Mouse (Mus musculus): ENCODE results near the gene Ccdc107. TPM values are rescaled to one million over a fixed set of nuclear protein-coding genes. Genes with fewer than 3 reads are reported as not detected.
"Not testable (repeated sequence)": the region's sequence is repeated elsewhere in the genome, so short reads cannot be mapped to it uniquely, and the experiment has no call there.

Gene Ccdc107
- polyA plus RNA-seq, 1 experiment from 2014 or later: 59.4 TPM

DNA sequence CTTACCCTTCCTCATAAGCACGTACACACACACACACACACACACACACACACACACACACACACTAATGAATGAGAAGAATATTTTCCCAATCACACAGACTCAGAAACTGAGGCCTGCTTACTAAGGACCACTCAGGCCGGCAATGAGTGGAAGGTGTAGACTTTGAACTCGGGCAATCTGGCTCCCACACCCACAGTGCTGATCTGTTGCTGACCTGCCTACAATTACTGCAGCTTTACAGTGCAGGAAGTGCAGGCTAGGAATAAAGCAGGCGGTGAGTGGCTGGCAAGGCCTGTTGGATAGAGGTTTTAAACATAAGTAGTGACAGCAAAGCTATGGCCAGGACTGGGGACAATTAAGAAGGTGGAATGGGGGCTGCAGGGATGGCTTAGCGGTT, 11.7 kb upstream of the Ccdc107 start:
- Histone ChIP-seq H3K4me2 (replicated peaks; ENCODE audit: low read depth, low read length) (no peak overlapping the region), H3K4me3 (ENCODE audit: low read length) (no peak overlapping the region), H3K9ac (ENCODE audit: low read depth, low read length) (no peak overlapping the region), H3K36me3 (ENCODE audit: control insufficient read depth, insufficient read depth, low read length) (no peaks in the 10 kb centered on the region), H3K4me1 (ENCODE audit: control insufficient read depth, insufficient read depth, low read length) (peaks cover 3% of the 10 kb centered on the region; the same call in 1 of the 2 replicates), H3K27me3 (ENCODE audit: control insufficient read depth, insufficient read depth, low read length) (no peaks in the 10 kb centered on the region), H3K9me3 (ENCODE audit: control insufficient read depth, low read length) (no peaks in the 10 kb centered on the region), H3K27ac (ENCODE audit: low read depth, low read length) (no peak overlapping the region)
- no peak for ATAC-seq (ENCODE audit: low FRiP score, low TSS enrichment)
- WGBS: 82% methylated on average over 5 of the region's 5 CpGs

DNA sequence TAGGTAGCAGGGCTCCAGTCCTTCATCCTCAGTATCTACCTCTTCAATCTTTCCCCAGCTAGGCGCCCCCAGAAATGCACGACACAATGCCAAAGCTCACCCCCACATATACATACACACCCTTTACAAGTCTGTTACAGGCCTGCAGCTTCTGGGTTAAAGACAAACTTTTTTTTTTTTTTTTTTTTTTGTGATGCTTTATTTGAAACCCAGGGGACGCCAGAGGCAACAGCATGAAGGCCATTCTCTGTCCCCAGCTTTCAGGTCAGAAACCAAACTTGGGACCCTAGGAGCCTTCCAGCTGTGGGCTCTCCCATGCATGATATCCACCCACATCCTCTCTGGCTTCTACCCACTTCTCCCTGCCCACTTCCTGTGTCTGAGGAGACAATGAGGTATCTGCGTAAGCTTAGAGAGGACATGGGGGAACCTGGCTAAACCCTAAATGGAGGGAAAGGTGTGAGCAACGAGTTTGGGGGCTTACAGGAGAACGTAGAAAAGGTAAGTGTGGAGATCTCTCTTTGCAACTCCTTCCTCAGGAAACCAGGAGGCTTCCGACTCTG, 10.7 kb upstream of the Ccdc107 start:
- Histone ChIP-seq H3K4me2 (replicated peaks; ENCODE audit: low read depth, low read length) (no peak overlapping the region), H3K9me3 (ENCODE audit: control insufficient read depth, low read length) (no peaks in the 10 kb centered on the region), H3K4me1 (ENCODE audit: control insufficient read depth, insufficient read depth, low read length) (peaks cover 3% of the 10 kb centered on the region; the same call in 1 of the 2 replicates), H3K27me3 (ENCODE audit: control insufficient read depth, insufficient read depth, low read length) (no peaks in the 10 kb centered on the region), H3K9ac (ENCODE audit: low read depth, low read length) (no peak overlapping the region), H3K27ac (ENCODE audit: low read depth, low read length) (no peak overlapping the region), H3K4me3 (ENCODE audit: low read length) (no peak overlapping the region), H3K36me3 (ENCODE audit: control insufficient read depth, insufficient read depth, low read length) (no peaks in the 10 kb centered on the region)
- WGBS: 72% methylated on average over 7 of the region's 7 CpGs
- ATAC-seq (ENCODE audit: low FRiP score, low TSS enrichment): no peak

DNA sequence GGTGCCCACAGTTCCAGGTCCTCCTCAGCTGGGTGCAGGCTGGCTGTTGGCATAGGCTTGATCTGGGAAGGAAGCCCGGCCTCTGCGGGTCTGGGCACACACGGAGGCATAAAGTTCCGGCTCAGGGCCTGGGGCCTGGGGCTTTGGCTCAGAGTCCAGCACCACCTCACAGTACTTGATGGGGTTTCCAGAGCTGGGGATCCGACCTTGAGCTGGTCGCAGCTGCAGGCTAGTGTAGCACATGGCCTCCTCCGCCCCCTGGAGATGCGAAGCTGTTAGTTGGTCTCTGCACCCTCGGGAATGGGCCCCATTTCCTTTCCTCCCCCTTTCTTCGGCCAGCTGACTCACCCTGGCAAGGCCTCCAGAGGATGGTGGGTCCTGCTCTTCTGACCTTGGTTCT, 10.1 kb upstream of the Ccdc107 start:
- ATAC-seq (ENCODE audit: low FRiP score, low TSS enrichment): no peak
- no peaks in the 10 kb centered on the region for H3K36me3 ChIP-seq (ENCODE audit: control insufficient read depth, insufficient read depth, low read length)
- H3K27me3 ChIP-seq (ENCODE audit: control insufficient read depth, insufficient read depth, low read length): no peaks in the 10 kb centered on the region
- WGBS: 67% methylated on average over 10 of the region's 10 CpGs
- no peak overlapping the region for H3K4me2 ChIP-seq (replicated peaks; ENCODE audit: low read depth, low read length)
- H3K9ac ChIP-seq (ENCODE audit: low read depth, low read length): no peak overlapping the region
- H3K4me3 ChIP-seq (ENCODE audit: low read length): no peak overlapping the region
- no peak overlapping the region for H3K27ac ChIP-seq (ENCODE audit: low read depth, low read length)
- H3K4me1 ChIP-seq (ENCODE audit: control insufficient read depth, insufficient read depth, low read length): peaks cover 3% of the 10 kb centered on the region; the same call in 1 of the 2 replicates
- H3K9me3 ChIP-seq (ENCODE audit: control insufficient read depth, low read length): no peaks in the 10 kb centered on the region

DNA sequence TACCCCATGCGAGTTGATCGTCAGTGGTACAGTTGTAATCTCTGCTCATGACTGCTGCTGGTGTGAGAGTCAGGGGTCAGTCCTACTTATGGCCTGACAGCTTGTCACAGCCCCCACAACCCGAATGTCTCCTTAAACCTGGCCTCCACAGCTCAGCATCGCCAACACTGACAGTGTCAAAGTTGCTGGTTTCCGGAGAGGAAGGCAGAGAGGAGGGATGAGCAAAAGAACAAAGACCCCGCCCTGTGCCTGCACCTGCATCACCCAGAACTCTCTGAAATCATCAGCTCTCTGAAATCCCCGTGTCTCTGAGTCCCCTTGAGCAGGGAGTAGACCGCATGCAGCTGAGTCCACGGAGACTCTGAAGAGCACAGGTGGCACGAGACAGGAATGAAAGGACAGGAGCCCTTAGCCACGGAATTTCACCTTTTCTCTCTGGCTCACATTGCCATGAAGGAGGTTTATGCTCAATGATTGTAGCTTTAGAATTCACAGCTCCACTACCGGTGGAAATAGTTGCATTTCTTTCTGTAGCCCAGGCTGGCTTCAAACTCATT, 9.1 kb upstream of the Ccdc107 start, which contains the start of gene Sit1:
Sit1 (minus strand) TSS at position 200 of the 557 bp plus-strand sequence.
- Histone ChIP-seq H3K9ac (ENCODE audit: low read depth, low read length) (no peak within 1 kb of the TSS), H3K4me1 (ENCODE audit: control insufficient read depth, insufficient read depth, low read length) (no peaks in the 10 kb centered on the region), H3K27ac (ENCODE audit: low read depth, low read length) (no peak within 1 kb of the TSS), H3K36me3 (ENCODE audit: control insufficient read depth, insufficient read depth, low read length) (no peaks in the 10 kb centered on the region), H3K27me3 (ENCODE audit: control insufficient read depth, insufficient read depth, low read length) (no peaks in the 10 kb centered on the region), H3K4me3 (ENCODE audit: low read length) (no peak within 1 kb of the TSS), H3K9me3 (ENCODE audit: control insufficient read depth, low read length) (no peaks in the 10 kb centered on the region), H3K4me2 (replicated peaks; ENCODE audit: low read depth, low read length) (no peak within 1 kb of the TSS)
- 61% methylated on average over 12 of the region's 12 CpGs for WGBS
- no peak for ATAC-seq (ENCODE audit: low FRiP score, low TSS enrichment)

DNA sequence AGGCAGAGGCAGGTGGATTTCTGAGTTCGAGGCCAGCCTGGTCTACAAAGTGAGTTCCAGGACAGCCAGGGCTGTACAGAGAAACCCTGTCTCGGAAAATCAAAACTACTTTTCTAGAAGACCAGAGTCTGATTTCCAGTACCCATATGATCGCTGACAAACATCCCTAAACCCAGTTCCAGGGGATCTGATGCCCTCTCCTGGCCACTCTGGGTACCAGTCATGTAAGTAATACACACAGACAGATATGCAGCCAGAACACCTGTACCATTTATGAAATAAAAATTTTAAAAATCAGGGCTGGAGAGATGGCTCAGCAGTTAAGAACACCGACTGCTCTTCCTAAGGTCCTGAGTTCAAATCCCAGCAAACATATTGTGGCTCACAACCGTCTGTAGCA, 7.0 kb upstream of the Ccdc107 start:
- not testable (repeated sequence) for H3K27ac ChIP-seq (ENCODE audit: low read depth, low read length); H3K9ac ChIP-seq (ENCODE audit: low read depth, low read length); H3K27me3 ChIP-seq (ENCODE audit: control insufficient read depth, insufficient read depth, low read length); H3K4me1 ChIP-seq (ENCODE audit: control insufficient read depth, insufficient read depth, low read length); H3K36me3 ChIP-seq (ENCODE audit: control insufficient read depth, insufficient read depth, low read length); H3K9me3 ChIP-seq (ENCODE audit: control insufficient read depth, low read length); H3K4me2 ChIP-seq (replicated peaks; ENCODE audit: low read depth, low read length); ATAC-seq (ENCODE audit: low FRiP score, low TSS enrichment); H3K4me3 ChIP-seq (ENCODE audit: low read length)
- 85% methylated on average over 5 of the region's 5 CpGs for WGBS

DNA sequence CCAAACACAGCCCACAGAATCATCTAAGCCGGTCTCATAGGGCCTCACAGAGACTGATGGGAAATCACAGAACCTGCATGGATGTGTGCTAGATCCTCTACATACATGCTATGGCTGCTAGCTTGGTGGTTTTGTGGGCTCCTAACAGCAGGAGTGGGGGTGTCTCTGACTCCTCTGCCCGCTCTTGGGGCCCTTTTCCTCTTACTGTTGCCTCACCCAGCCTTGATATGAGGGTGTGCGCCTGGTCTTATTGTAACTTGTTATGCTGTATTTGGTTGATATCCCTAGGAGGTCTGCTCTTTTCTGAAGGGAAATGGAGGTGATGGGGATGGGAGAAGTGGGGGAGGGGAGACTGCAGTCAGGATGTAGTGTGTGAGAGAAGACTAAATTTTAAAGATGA, 3.1 kb upstream of the Ccdc107 start:
- Histone ChIP-seq H3K4me3 (ENCODE audit: low read length) (no peak overlapping the region), H3K4me2 (replicated peaks; ENCODE audit: low read depth, low read length) (no peak overlapping the region), H3K27ac (ENCODE audit: low read depth, low read length) (no peak overlapping the region), H3K27me3 (ENCODE audit: control insufficient read depth, insufficient read depth, low read length) (no peaks in the 10 kb centered on the region), H3K4me1 (ENCODE audit: control insufficient read depth, insufficient read depth, low read length) (peaks cover 4% of the 10 kb centered on the region; the same call in 1 of the 2 replicates), H3K36me3 (ENCODE audit: control insufficient read depth, insufficient read depth, low read length) (no peaks in the 10 kb centered on the region), H3K9ac (ENCODE audit: low read depth, low read length) (no peak overlapping the region), H3K9me3 (ENCODE audit: control insufficient read depth, low read length) (no peaks in the 10 kb centered on the region)
- WGBS: 93% methylated on average over 3 of the region's 3 CpGs
- ATAC-seq (ENCODE audit: low FRiP score, low TSS enrichment): no peak

DNA sequence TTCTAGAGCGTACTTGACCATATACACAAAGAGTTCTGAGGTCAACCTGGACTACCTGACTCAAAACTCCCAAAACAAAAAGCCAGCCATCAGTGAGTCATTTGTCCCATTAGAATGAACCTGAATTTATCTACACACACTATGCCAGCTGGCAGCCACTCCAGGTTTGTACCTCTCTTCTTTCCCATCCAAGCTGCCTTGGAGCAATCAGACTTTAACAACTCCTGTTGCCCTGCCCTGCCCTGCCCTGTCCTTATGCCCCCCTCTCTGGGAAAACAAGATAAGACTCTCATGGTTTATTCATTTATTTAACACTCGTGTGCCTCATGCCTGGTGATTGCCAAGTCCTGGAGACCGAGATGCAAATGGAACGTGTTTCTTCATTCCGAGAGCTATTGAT, 1.9 kb upstream of the Ccdc107 start:
- Histone ChIP-seq H3K4me3 (ENCODE audit: low read length) (no peak overlapping the region), H3K9ac (ENCODE audit: low read depth, low read length) (no peak overlapping the region), H3K4me2 (replicated peaks; ENCODE audit: low read depth, low read length) (no peak overlapping the region), H3K36me3 (ENCODE audit: control insufficient read depth, insufficient read depth, low read length) (peaks cover 1% of the 10 kb centered on the region; the same call in 1 of the 2 replicates), H3K27me3 (ENCODE audit: control insufficient read depth, insufficient read depth, low read length) (no peaks in the 10 kb centered on the region), H3K27ac (ENCODE audit: low read depth, low read length) (no peak overlapping the region), H3K9me3 (ENCODE audit: control insufficient read depth, low read length) (no peaks in the 10 kb centered on the region), H3K4me1 (ENCODE audit: control insufficient read depth, insufficient read depth, low read length) (peaks cover 4% of the 10 kb centered on the region; the same call in 1 of the 2 replicates)
- 82% methylated on average over 5 of the region's 5 CpGs for WGBS
- no peak for ATAC-seq (ENCODE audit: low FRiP score, low TSS enrichment)

DNA sequence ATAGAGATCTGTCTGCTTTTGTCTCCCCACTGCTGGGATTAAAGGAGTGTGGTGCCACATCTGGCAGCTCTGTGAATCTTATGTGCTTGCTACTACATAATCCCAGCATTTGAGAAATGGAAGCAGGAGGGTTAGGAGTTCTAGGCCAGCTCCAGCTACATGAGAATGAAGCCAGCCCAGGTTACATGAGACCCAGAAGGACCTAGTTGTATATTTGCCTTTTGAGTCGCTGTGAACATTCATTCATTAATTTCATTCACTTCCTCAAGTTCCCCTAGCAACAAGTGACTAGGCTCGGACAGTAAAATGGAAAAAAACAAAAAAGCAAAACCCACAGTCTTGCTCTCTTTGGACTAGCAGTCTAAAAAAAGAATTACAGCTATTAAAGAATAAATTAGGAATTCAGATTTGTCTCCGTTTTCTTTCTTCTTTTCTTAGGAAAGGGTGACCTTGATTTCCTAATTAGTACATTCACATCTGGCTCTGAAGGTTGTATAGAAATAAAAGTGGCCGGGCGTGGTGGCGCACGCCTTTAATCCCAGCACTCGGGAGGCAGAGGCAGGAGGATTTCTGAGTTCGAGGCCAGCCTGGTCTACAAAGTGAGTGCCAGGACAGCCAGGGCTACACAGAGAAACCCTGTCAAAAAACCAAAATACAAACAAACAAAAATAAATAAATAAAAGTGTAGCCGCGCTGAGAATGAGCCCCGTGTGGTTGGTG, 439 bp upstream of the Ccdc107 start:
- Histone ChIP-seq H3K4me2 (replicated peaks; ENCODE audit: low read depth, low read length) (peak overlapping the region; percentile 31), H3K4me1 (ENCODE audit: control insufficient read depth, insufficient read depth, low read length) (peaks cover 7% of the 10 kb centered on the region), H3K9me3 (ENCODE audit: control insufficient read depth, low read length) (no peaks in the 10 kb centered on the region), H3K27me3 (ENCODE audit: control insufficient read depth, insufficient read depth, low read length) (no peaks in the 10 kb centered on the region), H3K4me3 (ENCODE audit: low read length) (peak overlapping the region; percentile 75), H3K27ac (ENCODE audit: low read depth, low read length) (no peak overlapping the region), H3K36me3 (ENCODE audit: control insufficient read depth, insufficient read depth, low read length) (peaks cover 16% of the 10 kb centered on the region; the same call in 1 of the 2 replicates), H3K9ac (ENCODE audit: low read depth, low read length) (no peak overlapping the region)
- WGBS: 45% methylated on average over 12 of the region's 12 CpGs
- ATAC-seq (ENCODE audit: low FRiP score, low TSS enrichment): no peak
